Comparison of ENCODE assay signal across 10 mouse cellular contexts in genomic region chr11:90269398-90270123, GRCm38 (mm10). TPM values are rescaled to one million over a fixed set of nuclear protein-coding genes. Genes with fewer than 3 reads are reported as not detected.
DNase-seq lines count a peak whose midpoint lies in the region; ATAC-seq lines count a peak whose summit lies in the region.
"Had no signal": no experiment of that assay in that cellular context is flagged by ENCODE, and none has a peak within 500 bp of the region (broad histone marks: within the 10 kb centered on the region; RNA-seq: fewer than 3 reads in every experiment).

No protein-coding gene starts in this region.

- no peak overlapping the region for H3K4me2 ChIP-seq in liver, embryonic 16.5 days (ENCODE audit: low read depth, low read length)
- H3K4me2 ChIP-seq in forebrain, embryonic 14.5 days (ENCODE audit: low read length), result peak overlapping the region; percentile 24; the same call in 1 of the 2 replicates
- H3K4me2 ChIP-seq in midbrain, embryonic 16.5 days (ENCODE audit: low read length), result peak overlapping the region; percentile 17; the same call in 1 of the 2 replicates

- H3K27ac ChIP-seq in liver, embryonic 16.5 days (ENCODE audit: low read length), result no peak overlapping the region
- H3K27ac ChIP-seq in forebrain, embryonic 14.5 days (ENCODE audit: low read depth, low read length), result no peak overlapping the region
- no peak overlapping the region for H3K27ac ChIP-seq in midbrain, embryonic 16.5 days (ENCODE audit: low read length)
- H3K27ac ChIP-seq: heart, embryonic 10.5 days had no signal

- no peak overlapping the region for H3K4me3 ChIP-seq in liver, embryonic 16.5 days (ENCODE audit: low read depth, low read length)
- no peak overlapping the region for H3K4me3 ChIP-seq in forebrain, embryonic 14.5 days (ENCODE audit: low read depth, low read length)
- no peak overlapping the region for H3K4me3 ChIP-seq in midbrain, embryonic 16.5 days (ENCODE audit: low read depth, low read length)
- H3K4me3 ChIP-seq: heart, embryonic 10.5 days had no signal

- H3K4me1 ChIP-seq in liver, embryonic 16.5 days (ENCODE audit: control insufficient read depth, low read depth, low read length), result no peaks in the 10 kb centered on the region
- H3K4me1 ChIP-seq in forebrain, embryonic 14.5 days (ENCODE audit: control insufficient read depth, insufficient read depth, low read length), result peaks cover 5% of the 10 kb centered on the region; the same call in 1 of the 2 replicates
- peaks cover 10% of the 10 kb centered on the region for H3K4me1 ChIP-seq in midbrain, embryonic 16.5 days (ENCODE audit: control insufficient read depth, insufficient read depth, low read length)

- ATAC-seq in liver, embryonic 16.5 days (ENCODE audit: low read depth), result 0 out of 2 replicates have a peak, but pooled peaks have one; percentile 37
- peak; percentile 26; the same call in 1 of the 2 replicates for ATAC-seq in forebrain, embryonic 14.5 days
- peak; percentile 36; the same call in 1 of the 2 replicates for ATAC-seq in midbrain, embryonic 16.5 days

- H3K27me3 ChIP-seq in liver, embryonic 16.5 days (ENCODE audit: control insufficient read depth, insufficient read depth, low read depth, low read length), result no peaks in the 10 kb centered on the region
- H3K27me3 ChIP-seq in forebrain, embryonic 14.5 days (replicated peaks; ENCODE audit: control insufficient read depth, insufficient read depth, low read length), result no peaks in the 10 kb centered on the region
- H3K27me3 ChIP-seq in midbrain, embryonic 16.5 days (ENCODE audit: control insufficient read depth, insufficient read depth, low read depth, low read length), result no peaks in the 10 kb centered on the region

- no peak for DNase-seq in liver
- DNase-seq in forebrain, embryonic 14.5 days (ENCODE audit: low spot score), result peak; percentile 38
- peak; percentile 66 for DNase-seq in kidney, adult 11 months
- DNase-seq in gastrocnemius, adult 8-10 months (ENCODE audit: low spot score in 2 of 2), result no peak
- DNase-seq in cerebellum, adult 11 months, result no peak
- DNase-seq: adrenal gland, postnatal 10 days; lung, postnatal 36 days had no signal

- no peak overlapping the region for H3K9ac ChIP-seq in liver, embryonic 16.5 days (ENCODE audit: low read depth, low read length)
- no peak overlapping the region for H3K9ac ChIP-seq in forebrain, embryonic 14.5 days (ENCODE audit: low read length)
- 0 out of 2 replicates have a peak overlapping the region, but pooled peaks have one; percentile 6 for H3K9ac ChIP-seq in midbrain, embryonic 16.5 days (ENCODE audit: low read depth, low read length)

- H3K9me3 ChIP-seq in liver, embryonic 16.5 days (replicated peaks; ENCODE audit: control insufficient read depth, low read length), result no peaks in the 10 kb centered on the region
- H3K9me3 ChIP-seq in forebrain, embryonic 14.5 days (replicated peaks; ENCODE audit: control insufficient read depth, low read length), result no peaks in the 10 kb centered on the region
- H3K9me3 ChIP-seq in midbrain, embryonic 16.5 days (replicated peaks; ENCODE audit: control insufficient read depth, low read length, poor library complexity, severe bottlenecking), result no peaks in the 10 kb centered on the region
- H3K9me3 ChIP-seq: heart, embryonic 10.5 days had no signal

- 70% methylated on average over 18 of the region's 18 CpGs for WGBS in liver, embryonic 16.5 days (ENCODE audit: insufficient replicate concordance)
- 21% methylated on average over 18 of the region's 18 CpGs for WGBS in forebrain, embryonic 14.5 days
- 31% methylated on average over 18 of the region's 18 CpGs for WGBS in midbrain, embryonic 16.5 days

- no peaks in the 10 kb centered on the region for H3K36me3 ChIP-seq in liver, embryonic 16.5 days (ENCODE audit: control insufficient read depth, insufficient read depth)
- H3K36me3 ChIP-seq in forebrain, embryonic 14.5 days (ENCODE audit: control insufficient read depth, insufficient read depth, low read length), result peaks cover 22% of the 10 kb centered on the region
- H3K36me3 ChIP-seq in midbrain, embryonic 16.5 days (ENCODE audit: control insufficient read depth, insufficient read depth, low read length), result peaks cover 18% of the 10 kb centered on the region

RNA-seq across cellular contexts. Expression of gene Mmd, which starts 20.3 kb away (rescaled TPM):
- 11.5 and 12.2 TPM in 2 replicates for polyA plus RNA-seq in liver, embryonic 16.5 days (2015; fragmentation: Nextera tagmentation; extraction: Ambion mirVana)
- polyA plus RNA-seq in forebrain, embryonic 14.5 days (2014; fragmentation: Nextera tagmentation; extraction: Ambion mirVana), result 63.3 and 68.3 TPM in 2 replicates
- 139 and 148 TPM in 2 replicates for polyA plus RNA-seq in midbrain, embryonic 16.5 days (2015; fragmentation: Nextera tagmentation; extraction: Ambion mirVana)
- 10 to 100 TPM in 2 of 4 experiments, 1 to 10 TPM in 2; 9.3 to 20.4 (median 12.4) TPM for total RNA-seq in gastrocnemius, adult 8-10 months (2022)

Comparison
In these comparisons a context has a peak if more than half of its experiments do, and no peak if none do; other contexts are left out.
1. DNase-seq: peak in forebrain, embryonic 14.5 days (single experiment) and kidney, adult 11 months (single experiment); none in liver (single experiment), gastrocnemius, adult 8-10 months (0 of 2) and cerebellum, adult 11 months (single experiment).
2. Peak in every context shown above with its lines, with median percentiles within 50 percentile points of each other: ATAC-seq.